Mouse (Mus musculus) lung, embryonic 15.5 days (tissue): ENCODE results near the gene Npc2. TPM values are rescaled to one million over a fixed set of nuclear protein-coding genes. Genes with fewer than 3 reads are reported as not detected.

Experiments
- ATAC-seq: fragments of 200-750 bp; cut with Nextera tagmentation; 2 replicates; pipeline ENCODE4 v1.8.0; 2017; ENCODE audit warnings: moderate number of reproducible peaks, borderline replicate concordance; ENCODE audit not compliant: low FRiP score, low TSS enrichment; ENCODE audit errors: extremely low read depth
- H3K27ac ChIP-seq: fragments of 300-500 bp; sonication (generic); 2 replicates; pipeline ENCODE4 v1.5.1; 2015; ENCODE audit warnings: moderate library complexity, mild to moderate bottlenecking, inconsistent platforms
- H3K27me3 ChIP-seq: fragments of 300-500 bp; sonication (generic); 2 replicates; pipeline ENCODE4 v1.6.1; 2015; ENCODE audit warnings: inconsistent platforms
- H3K36me3 ChIP-seq: fragments of 300-500 bp; sonication (generic); 2 replicates; pipeline ENCODE4 v1.6.1; 2015; ENCODE audit warnings: inconsistent platforms
- H3K4me1 ChIP-seq: fragments of 300-500 bp; sonication (generic); 2 replicates; pipeline ENCODE4 v1.6.1; 2015; ENCODE audit warnings: inconsistent platforms
- H3K4me2 ChIP-seq: fragments of 300-500 bp; sonication (generic); 2 replicates; pipeline ENCODE4 v1.6.1; 2015; ENCODE audit warnings: inconsistent platforms, mild to moderate bottlenecking, moderate library complexity
- H3K4me3 ChIP-seq: fragments of 300-500 bp; sonication (generic); 2 replicates; pipeline ENCODE4 v1.5.1; 2015; ENCODE audit warnings: mild to moderate bottlenecking, inconsistent platforms
- H3K9ac ChIP-seq: fragments of 300-500 bp; sonication (generic); 2 replicates; pipeline ENCODE4 v1.6.1; 2015; ENCODE audit warnings: inconsistent platforms
- H3K9me3 ChIP-seq: fragments of 300-500 bp; sonication (generic); 2 replicates; pipeline ENCODE4 v1.6.1; 2016; ENCODE audit warnings: inconsistent platforms
- WGBS: fragments of 180-500 bp; shearing (Covaris S2); methylation state at CpG from one replicate; pipeline ENCODE4 v1.1.7; 2015; 5-methylcytosine and 5-hydroxymethylcytosine counted together
- polyA plus RNA-seq: library from polyadenylated mRNA; unstranded; fragments of >200 nt; fragmentation: Nextera tagmentation; extraction: Ambion mirVana; gene quantifications from 2 replicates; pipeline ENCODE4 v1.2.1, GENCODE M21; 2015

Npc2 gene
- polyA plus RNA-seq, 1 experiment from 2014 or later = 162 TPM

GRCm38 (mm10) chr12:84774376-84774775 is 1.4 kb upstream of the Npc2 start:
- Histone ChIP-seq H3K27ac (no peak overlapping the region), H3K9ac (no peak overlapping the region), H3K4me2 (peak overlapping the region; percentile 75), H3K27me3 (no peaks in the 10 kb centered on the region), H3K4me3 (peak overlapping the region; percentile 63), H3K4me1 (peaks cover 37% of the 10 kb centered on the region), H3K9me3 (no peaks in the 10 kb centered on the region), H3K36me3 (no peaks in the 10 kb centered on the region)
- no peak for ATAC-seq
- 67% methylated on average over 6 of the region's 6 CpGs for WGBS

DNA sequence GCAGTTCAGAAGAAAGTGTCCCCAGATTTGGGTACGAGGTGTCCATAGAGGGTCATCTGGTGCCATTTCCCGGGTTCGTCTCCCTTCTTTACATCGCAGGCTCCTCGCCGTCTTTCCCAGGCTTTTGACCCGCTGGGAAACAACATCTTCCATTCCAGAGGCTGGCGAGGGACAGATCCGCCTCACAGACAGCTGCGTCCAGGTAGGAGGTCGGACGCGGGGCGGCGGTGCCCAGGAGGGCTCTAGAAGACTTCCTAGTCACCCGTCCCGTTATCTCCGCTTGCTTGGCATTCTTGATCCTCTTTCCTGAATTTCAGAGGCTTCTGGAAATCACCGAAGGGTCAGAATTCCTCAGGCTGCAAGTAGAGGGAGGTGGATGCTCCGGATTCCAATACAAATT is 524 bp upstream of the Npc2 start:
- no peak; the same call in 1 of the 2 replicates for ATAC-seq
- 2% methylated on average over 20 of the region's 20 CpGs for WGBS
- H3K4me1 ChIP-seq = peaks cover 45% of the 10 kb centered on the region

GRCm38 (mm10) chr12:84771981-84772520 is 901 bp downstream of the Npc2 start:
- Histone ChIP-seq H3K4me2 (peak overlapping the region; percentile 56), H3K27me3 (no peaks in the 10 kb centered on the region), H3K27ac (peak overlapping the region; percentile 96), H3K9ac (peak overlapping the region; percentile 75), H3K9me3 (no peaks in the 10 kb centered on the region), H3K4me3 (peak overlapping the region; percentile 63), H3K36me3 (no peaks in the 10 kb centered on the region), H3K4me1 (peaks cover 59% of the 10 kb centered on the region)
- WGBS = 1% methylated on average over 10 of the region's 10 CpGs
- no peak for ATAC-seq

More for the DNA sequence above, 524 bp upstream of the Npc2 start:
- no peaks in the 10 kb centered on the region for H3K9me3 ChIP-seq
- H3K4me2 ChIP-seq = peak overlapping the region; percentile 75
- no peaks in the 10 kb centered on the region for H3K36me3 ChIP-seq
- peak overlapping the region; percentile 24 for H3K27ac ChIP-seq
- H3K27me3 ChIP-seq = no peaks in the 10 kb centered on the region
- peak overlapping the region; percentile 63 for H3K4me3 ChIP-seq
- peak overlapping the region; percentile 69 for H3K9ac ChIP-seq

- H3K4me3 ChIP-seq = peak overlapping the region; percentile 63
- H3K4me1 ChIP-seq = peaks cover 61% of the 10 kb centered on the region
- no peaks in the 10 kb centered on the region for H3K27me3 ChIP-seq
- WGBS = 58% methylated on average over 7 of the region's 7 CpGs
- peaks cover 8% of the 10 kb centered on the region for H3K36me3 ChIP-seq
- no peaks in the 10 kb centered on the region for H3K9me3 ChIP-seq
- no peak for ATAC-seq
- H3K27ac ChIP-seq = peak overlapping the region; percentile 96
- H3K4me2 ChIP-seq = peak overlapping the region; percentile 56
- H3K9ac ChIP-seq = no peak overlapping the region
Measured at GRCm38 (mm10) chr12:84769624-84770023, 3.3 kb downstream of the Npc2 start.

DNA sequence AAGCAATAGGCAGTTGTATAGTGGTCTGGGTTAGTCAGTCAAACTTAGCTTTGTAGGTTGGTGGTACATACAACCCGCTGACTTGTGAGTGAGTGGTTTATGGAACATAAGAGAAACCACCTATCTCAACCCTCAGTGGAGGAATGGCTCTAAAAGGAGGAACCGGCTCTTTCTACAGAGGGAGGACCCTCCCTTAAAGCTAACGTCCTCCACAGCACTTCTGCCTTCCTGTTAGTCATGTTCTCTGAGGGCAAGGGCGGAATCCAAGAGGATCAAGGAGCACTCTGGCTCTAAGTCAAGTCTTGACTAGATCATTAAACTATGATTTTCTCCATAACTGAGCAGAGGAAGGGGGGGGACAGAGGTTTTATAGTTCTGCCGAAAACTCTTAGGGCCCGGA is 5.4 kb downstream of the Npc2 start:
- peaks cover 52% of the 10 kb centered on the region for H3K4me1 ChIP-seq
- H3K4me3 ChIP-seq = no peak overlapping the region
- no peaks in the 10 kb centered on the region for H3K9me3 ChIP-seq
- no peak for ATAC-seq
- 70% methylated on average over 6 of the region's 6 CpGs for WGBS
- no peak overlapping the region for H3K4me2 ChIP-seq
- H3K27ac ChIP-seq = peak overlapping the region; percentile 46; the same call in 1 of the 2 replicates
- no peak overlapping the region for H3K9ac ChIP-seq
- peaks cover 29% of the 10 kb centered on the region for H3K36me3 ChIP-seq
- no peaks in the 10 kb centered on the region for H3K27me3 ChIP-seq

DNA sequence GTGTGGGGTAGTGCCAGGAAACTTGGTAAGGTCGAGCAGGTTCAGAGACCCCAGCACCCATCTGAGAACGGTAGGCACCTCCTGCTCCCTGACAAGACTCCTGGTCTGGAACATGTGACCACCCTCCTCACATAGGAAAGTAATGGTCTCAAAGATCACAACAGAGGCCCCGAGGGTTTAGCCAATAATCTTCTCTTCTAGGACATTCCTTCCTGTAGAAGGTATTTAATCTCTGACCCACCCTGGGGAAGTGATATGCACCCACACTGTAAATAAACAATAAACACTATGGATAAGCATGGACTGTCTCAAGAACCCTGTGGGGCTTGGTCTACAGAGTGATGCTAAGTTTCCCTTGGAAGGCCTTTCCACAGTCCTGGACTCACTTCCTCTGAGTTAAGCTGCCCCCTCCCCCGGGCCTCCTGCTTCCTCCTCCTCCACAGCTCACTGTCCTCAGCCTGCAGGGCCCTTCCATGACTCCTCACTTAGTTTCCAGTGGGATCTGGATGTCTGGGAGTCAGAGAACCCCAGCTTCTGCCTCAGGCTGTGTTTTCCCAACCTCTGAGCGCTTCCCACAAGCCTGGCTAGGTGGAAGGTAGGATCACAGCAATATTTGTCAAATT is 6.7 kb downstream of the Npc2 start:
- Histone ChIP-seq H3K4me3 (no peak overlapping the region), H3K4me2 (no peak overlapping the region), H3K27ac (no peak overlapping the region), H3K9me3 (no peaks in the 10 kb centered on the region), H3K9ac (no peak overlapping the region), H3K4me1 (peaks cover 45% of the 10 kb centered on the region), H3K36me3 (peaks cover 31% of the 10 kb centered on the region), H3K27me3 (no peaks in the 10 kb centered on the region)
- WGBS = 70% methylated on average over 5 of the region's 5 CpGs
- ATAC-seq = no peak

- H3K4me2 ChIP-seq = no peak overlapping the region
- H3K4me1 ChIP-seq = peaks cover 39% of the 10 kb centered on the region
- H3K4me3 ChIP-seq = no peak overlapping the region
- no peak for ATAC-seq
- H3K36me3 ChIP-seq = peaks cover 38% of the 10 kb centered on the region
- no peaks in the 10 kb centered on the region for H3K9me3 ChIP-seq
- no peaks in the 10 kb centered on the region for H3K27me3 ChIP-seq
- H3K9ac ChIP-seq = no peak overlapping the region
- 89% methylated on average over 15 of the region's 15 CpGs for WGBS
- H3K27ac ChIP-seq = no peak overlapping the region
Measured at GRCm38 (mm10) chr12:84765506-84765905, 7.4 kb downstream of the Npc2 start.

DNA sequence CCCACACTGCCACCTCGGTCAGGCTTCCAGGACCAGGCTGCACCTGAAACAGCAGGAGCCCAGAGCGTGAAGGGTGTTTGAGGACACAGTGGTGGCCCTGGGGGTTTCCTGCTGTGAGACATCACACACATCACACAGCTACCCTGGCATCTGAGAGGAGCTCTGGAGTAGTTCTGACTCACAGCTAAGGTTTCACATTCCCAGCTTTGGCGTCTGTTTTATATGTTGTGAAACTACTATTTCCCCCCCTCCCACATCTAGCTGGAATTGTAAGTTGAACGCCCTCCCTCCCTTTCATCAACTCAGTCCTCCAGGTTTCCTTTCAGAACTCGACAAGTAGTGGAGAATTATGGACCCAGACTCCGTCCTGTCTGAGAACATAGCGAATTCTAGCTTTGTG is 8.2 kb downstream of the Npc2 start:
- no peak for ATAC-seq
- H3K4me1 ChIP-seq = peaks cover 35% of the 10 kb centered on the region
- peaks cover 46% of the 10 kb centered on the region for H3K36me3 ChIP-seq
- 77% methylated on average over 7 of the region's 7 CpGs for WGBS
- no peaks in the 10 kb centered on the region for H3K9me3 ChIP-seq
- H3K9ac ChIP-seq = no peak overlapping the region
- no peak overlapping the region for H3K4me3 ChIP-seq
- no peaks in the 10 kb centered on the region for H3K27me3 ChIP-seq
- H3K4me2 ChIP-seq = no peak overlapping the region
- no peak overlapping the region for H3K27ac ChIP-seq

DNA sequence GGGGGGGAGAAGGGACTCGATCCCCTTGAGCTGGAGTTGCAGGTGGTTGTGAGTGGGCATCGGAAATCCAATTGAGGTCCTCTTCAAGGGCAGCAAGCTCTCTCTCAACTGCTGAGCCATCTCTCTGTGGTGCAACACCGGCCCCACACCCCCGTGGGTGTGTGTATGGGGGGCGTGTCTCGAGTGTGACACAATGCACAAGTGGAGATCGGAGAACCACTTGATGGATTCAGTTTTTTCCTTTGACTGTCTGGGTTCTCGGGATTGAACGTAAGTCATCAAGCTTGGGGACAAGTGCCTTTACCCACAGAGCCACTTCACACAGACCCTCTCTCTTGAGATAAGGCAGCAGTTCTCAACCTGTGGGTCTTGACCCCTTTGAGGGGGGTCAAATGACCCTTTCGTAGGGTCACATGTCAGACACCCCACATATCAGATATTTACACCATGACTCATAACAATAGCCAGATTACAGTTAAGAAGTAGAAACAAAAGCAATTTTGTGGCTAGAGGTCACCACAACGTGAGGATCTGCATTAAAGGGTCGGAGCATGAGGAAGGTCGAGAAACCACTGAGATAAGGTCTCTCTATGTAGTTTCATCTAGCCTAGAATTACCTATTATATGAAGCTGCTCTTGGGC is 9.3 kb downstream of the Npc2 start:
- no peak for ATAC-seq
- 68% methylated on average over 13 of the region's 13 CpGs for WGBS
- Histone ChIP-seq H3K9me3 (no peaks in the 10 kb centered on the region), H3K36me3 (peaks cover 56% of the 10 kb centered on the region), H3K4me1 (peaks cover 26% of the 10 kb centered on the region), H3K4me3 (no peak overlapping the region), H3K4me2 (no peak overlapping the region), H3K9ac (no peak overlapping the region), H3K27ac (no peak overlapping the region), H3K27me3 (no peaks in the 10 kb centered on the region)

GRCm38 (mm10) chr12:84762532-84762931 is 10.4 kb downstream of the Npc2 start:
- 69% methylated on average over 5 of the region's 5 CpGs for WGBS
- Histone ChIP-seq H3K4me1 (peaks cover 16% of the 10 kb centered on the region), H3K4me2 (no peak overlapping the region), H3K27ac (no peak overlapping the region), H3K36me3 (peaks cover 67% of the 10 kb centered on the region), H3K4me3 (no peak overlapping the region), H3K27me3 (no peaks in the 10 kb centered on the region), H3K9ac (no peak overlapping the region), H3K9me3 (no peaks in the 10 kb centered on the region)
- no peak for ATAC-seq

DNA sequence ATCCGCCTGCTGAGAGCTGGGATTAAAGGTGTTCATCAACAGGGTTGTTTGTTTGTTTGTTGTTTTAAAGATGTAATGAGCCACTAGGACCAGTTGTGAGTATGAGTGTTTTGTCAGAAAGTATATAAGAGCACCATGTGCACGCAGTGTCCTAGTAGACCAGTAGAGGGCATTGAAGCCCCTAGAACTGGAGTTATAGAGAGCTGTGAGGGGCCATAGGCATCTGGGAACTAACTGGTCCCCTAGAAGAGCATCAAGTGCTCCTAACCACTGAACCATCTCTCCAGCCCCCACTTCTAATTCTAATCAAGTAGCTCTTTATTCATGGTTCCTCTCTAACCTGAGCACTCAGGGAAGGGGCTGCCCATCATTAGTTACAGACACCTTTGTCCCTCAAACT is 13.9 kb downstream of the Npc2 start:
- no peak for ATAC-seq
- no peak overlapping the region for H3K9ac ChIP-seq
- H3K9me3 ChIP-seq = no peaks in the 10 kb centered on the region
- H3K27me3 ChIP-seq = no peaks in the 10 kb centered on the region
- no peak overlapping the region for H3K4me3 ChIP-seq
- no peak overlapping the region for H3K4me2 ChIP-seq
- WGBS = 82% methylated on average over 2 of the region's 2 CpGs
- no peak overlapping the region for H3K27ac ChIP-seq
- peaks cover 81% of the 10 kb centered on the region for H3K36me3 ChIP-seq
- H3K4me1 ChIP-seq = no peaks in the 10 kb centered on the region

GRCm38 (mm10) chr12:84756016-84756415 is 16.9 kb downstream of the Npc2 start:
- Histone ChIP-seq H3K36me3 (peaks cover 62% of the 10 kb centered on the region), H3K4me3 (no peak overlapping the region), H3K27me3 (no peaks in the 10 kb centered on the region), H3K4me1 (no peaks in the 10 kb centered on the region), H3K9me3 (no peaks in the 10 kb centered on the region), H3K4me2 (no peak overlapping the region), H3K9ac (no peak overlapping the region), H3K27ac (no peak overlapping the region)
- ATAC-seq = no peak; the same call in 1 of the 2 replicates
- 89% methylated on average over 10 of the region's 10 CpGs for WGBS
